Mouse (Mus musculus) bone marrow macrophage, adult 2 months (primary cell): ENCODE measurements at regions not wholly inside any gene's neighbourhood (a gene's known extent, or its start where the extent isn't known, plus 50 kb on each side); places are given as distances from the start of the nearest gene placed in this dataset.

ENCODE experiments used
- CTCF ChIP-seq: IDR thresholded peaks from 2 replicates; pipeline ENCODE4 v1.5.1; 2012; ENCODE audit warnings: low read depth, mild to moderate bottlenecking, low read length, moderate library complexity
- POLR2A ChIP-seq: IDR thresholded peaks from 2 replicates; pipeline ENCODE4 v1.6.1; 2012; ENCODE audit warnings: mild to moderate bottlenecking, low read depth, low read length, borderline replicate concordance

DNA sequence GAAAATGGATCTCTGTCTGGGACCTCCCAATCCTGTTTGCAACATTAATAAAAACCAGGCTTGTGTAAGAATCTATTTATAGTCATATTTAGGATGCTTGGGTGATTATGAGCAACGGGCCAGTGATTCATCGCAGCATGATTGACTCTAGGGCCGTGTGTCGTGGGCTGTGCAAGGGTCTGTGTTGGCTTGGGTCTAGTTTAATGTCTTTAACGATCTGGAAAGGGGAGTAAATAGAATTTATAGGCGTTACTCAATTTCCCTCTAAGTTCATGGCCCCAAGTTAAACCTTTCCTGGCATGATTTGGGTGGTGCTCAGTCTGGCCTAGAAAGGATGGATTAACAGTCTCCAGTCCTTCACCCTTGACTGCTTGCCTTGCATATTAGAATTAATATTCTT lies 149.9 kb upstream of the Fer start:
- TF ChIP-seq CTCF (no peak), POLR2A (no peak)
